Mouse (Mus musculus) frontal cortex, postnatal 25 days (tissue): ENCODE measurements around the gene Tead4.

Experiments used
- DNase-seq, 2 experiments: peaks; one replicate each; pipeline ENCODE4 v3.0.0; 2022; ENCODE audit warnings: low spot score in 2 of 2

Gene Tead4

DNA sequence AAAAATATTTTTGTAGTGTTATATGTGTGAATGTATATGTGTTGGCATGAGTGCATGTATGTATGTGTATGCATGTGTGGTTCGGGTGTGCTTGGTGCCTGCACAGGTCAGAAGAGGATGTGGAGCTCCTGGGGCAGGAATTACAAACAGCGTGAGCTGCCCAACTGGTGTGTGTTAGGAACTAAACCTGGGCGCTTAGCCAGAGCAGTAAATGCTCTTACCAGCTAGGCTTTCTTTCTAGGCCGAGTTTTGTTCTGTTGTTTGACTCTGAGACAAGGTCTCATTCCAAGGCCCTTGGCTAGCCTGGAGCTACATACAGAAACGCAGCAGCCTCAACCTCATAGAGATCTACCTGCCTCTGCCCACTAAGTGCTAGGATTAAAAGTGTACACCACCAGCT, 9.3 kb downstream of the Tead4 start:
- DNase-seq: no peak

DNA sequence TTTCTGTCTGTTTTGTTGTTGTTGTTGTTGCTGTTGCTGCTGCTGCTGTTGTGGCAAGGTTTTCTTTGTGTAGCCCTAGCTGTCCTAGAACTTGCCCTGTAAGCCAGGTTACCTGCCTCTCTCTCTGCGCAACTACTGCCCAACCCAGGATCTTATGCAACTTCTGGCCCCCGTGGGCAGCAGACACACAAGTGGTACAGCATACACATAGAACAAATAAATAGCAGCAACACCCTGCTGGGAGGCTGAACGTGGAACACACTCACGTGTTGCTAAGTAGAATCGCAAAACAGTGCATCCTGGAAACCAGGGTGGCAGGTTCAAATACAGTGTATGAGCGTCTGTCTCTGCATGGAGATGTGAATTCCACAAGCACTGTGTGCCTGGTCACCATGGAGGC, 11.9 kb downstream of the Tead4 start:
- no peak for DNase-seq

DNA sequence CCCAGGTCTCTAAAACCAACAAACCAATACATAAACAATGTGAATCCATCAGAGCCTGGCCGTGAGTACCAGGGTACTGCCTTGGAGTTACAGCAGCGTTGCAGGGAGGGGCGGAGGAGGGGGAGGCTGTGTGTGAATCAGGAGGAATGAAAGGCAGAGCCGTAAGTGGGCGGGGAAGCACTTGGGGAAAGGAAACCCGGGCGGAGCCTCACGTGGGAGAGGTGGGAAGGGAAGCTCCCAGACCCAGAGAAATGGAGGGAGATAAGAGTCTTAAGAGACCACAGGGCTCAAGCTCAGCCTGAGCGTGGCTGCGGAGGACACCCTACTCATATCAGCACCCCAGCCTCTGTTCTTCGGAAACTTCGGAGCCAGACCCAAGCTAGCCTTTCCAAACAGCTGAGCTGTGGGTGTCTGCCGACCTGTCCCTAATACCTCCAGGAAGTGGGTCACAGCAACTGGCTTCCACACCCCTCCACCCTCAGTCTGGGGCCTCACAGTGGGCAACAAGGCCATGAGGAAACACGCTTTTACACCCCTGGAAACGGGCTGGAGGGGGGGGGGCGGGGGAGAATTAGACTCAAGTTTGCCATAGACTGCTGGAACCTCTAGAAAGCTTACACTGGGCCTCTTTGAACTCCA, 14.7 kb downstream of the Tead4 start:
- DNase-seq: peak in 1 of 2 experiments; percentile 22

GRCm38 (mm10) chr6:128282126-128282525, 18.5 kb downstream of the Tead4 start:
- DNase-seq: no peak

- no peak for DNase-seq
These were observed 20.0 kb downstream of the Tead4 start for GRCm38 (mm10) chr6:128280472-128281145.

DNA sequence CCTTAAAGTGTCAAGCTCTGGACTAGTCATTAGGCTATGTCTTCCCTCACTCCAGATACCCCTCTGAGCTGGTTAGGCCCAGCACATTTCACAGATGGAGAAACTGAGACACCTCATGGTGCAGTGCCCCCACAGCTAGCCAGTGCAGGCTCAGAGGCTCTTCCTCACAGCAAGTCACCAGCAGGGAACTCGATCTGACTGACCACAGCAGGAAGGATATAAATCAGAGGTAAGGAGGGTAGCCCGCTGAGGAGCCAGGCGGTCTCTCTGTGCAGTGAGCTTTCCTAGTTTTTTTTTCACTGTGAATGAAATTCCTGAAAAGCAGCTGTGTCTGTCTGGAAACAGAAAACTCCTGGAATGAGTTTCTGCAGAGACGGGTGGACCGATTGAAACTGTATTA, 21.0 kb downstream of the Tead4 start:
- no peak for DNase-seq

DNA sequence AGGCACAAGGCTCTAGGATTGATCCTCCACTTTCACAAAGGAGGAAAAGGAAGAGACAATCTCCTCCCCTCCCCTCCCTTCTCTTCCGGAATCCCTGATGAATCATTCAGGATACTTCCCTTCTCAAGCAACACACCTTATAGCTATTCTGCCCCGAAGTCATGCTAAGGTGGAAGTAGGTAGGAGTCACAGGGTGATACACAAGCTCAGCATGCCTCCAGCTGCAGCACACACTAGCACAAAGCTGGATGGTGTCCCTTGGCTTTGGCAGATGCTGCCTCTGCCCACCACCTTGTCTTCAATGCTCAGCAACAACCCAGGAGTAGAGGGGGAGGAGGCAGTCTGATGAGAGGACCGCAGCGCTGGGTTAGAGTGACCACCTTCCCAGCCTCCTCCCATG, 21.5 kb downstream of the Tead4 start:
- DNase-seq: no peak

GRCm38 (mm10) chr6:128277132-128278085, 23.2 kb downstream of the Tead4 start:
- DNase-seq: no peak

DNA sequence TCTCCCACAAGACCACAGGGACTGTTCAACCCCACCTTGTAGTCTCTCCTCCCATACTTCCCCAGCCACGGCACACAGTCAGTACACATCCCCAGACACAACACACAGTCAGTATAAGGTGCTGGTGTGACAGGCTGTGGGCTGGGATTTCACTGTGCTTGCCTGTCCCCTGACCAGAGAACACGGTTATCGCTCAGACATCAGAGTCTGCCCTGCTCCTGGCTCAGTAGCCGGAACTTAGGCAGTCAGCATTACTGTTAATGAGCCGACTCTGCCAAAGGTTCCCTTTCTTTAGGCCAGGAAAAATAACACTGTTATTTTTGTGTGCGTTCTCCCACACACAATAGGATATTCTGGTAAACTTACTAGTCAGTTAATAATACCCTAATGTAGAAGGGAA, 24.3 kb downstream of the Tead4 start:
- no peak for DNase-seq

DNA sequence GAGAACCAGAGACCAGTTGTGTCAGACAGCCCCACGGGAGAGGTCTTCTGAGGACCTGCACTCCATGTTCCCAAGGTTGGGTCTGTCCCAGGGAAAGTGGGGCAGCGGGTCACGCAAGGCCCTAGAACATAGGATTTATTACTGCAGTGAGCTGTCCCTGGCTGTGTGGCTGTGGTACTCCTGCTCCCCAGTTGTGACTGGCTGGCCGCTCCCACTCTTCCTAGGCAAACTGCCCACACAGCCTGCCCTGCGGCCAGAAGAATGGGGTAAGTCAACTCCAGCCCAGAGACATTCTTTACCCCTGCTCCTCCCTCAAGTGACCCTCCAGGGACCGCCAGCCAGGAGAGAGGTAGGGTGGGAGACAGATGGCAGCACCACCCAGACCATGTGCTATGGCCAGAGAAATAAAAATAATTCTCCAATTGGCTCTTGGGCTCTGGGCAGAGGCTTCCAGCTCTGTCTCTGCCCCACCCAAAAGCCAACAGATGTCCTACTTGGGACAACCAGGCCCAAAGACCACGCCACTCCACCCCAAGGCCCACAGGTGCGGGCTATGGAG, 25.0 kb downstream of the Tead4 start:
- no peak for DNase-seq

DNA sequence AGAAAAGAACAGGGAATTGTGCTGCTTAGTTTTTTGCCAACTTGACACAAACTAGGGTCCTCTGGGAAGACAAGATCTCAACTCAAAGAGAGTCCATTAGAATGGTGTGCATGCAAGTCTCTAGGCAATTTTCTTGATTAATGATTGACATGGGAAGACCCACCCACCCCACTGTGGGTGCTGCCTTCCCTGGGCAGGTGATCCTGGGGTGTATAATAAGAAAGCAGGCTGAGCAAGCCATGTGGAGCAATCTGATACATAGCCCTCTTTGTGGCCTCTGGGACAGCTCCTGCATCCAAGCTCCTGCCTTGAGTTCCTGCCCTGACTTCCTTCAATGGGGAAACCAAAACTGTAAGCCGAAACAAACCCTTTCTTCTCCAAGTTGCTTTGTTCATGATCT, 27.1 kb downstream of the Tead4 start:
- no peak for DNase-seq

DNA sequence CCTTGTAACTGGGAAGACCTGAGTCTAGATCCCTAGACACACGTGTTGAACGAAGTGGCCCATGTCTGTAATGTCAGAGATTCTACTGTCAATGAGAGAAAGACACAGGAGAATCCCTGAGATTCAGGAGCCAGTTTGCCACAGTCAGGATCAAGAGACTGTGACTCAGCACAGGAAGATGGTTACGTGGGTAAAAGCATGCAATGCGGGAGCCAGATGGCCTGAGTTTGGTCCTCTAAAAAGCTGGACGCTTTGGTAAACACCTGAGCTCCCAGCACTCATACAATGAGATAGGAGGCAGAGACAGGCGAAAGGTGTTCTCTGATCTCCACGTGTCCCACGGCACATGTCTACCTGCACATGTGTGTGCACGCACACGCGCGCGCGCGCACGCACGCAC, 27.9 kb downstream of the Tead4 start:
- no peak for DNase-seq

GRCm38 (mm10) chr6:128269850-128270249, 30.8 kb downstream of the Tead4 start:
- no peak for DNase-seq

GRCm38 (mm10) chr6:128264870-128265526, 35.6 kb downstream of the Tead4 start:
- DNase-seq: no peak

- DNase-seq: no peak
These were observed 39.1 kb downstream of the Tead4 start for GRCm38 (mm10) chr6:128261486-128261885.

DNA sequence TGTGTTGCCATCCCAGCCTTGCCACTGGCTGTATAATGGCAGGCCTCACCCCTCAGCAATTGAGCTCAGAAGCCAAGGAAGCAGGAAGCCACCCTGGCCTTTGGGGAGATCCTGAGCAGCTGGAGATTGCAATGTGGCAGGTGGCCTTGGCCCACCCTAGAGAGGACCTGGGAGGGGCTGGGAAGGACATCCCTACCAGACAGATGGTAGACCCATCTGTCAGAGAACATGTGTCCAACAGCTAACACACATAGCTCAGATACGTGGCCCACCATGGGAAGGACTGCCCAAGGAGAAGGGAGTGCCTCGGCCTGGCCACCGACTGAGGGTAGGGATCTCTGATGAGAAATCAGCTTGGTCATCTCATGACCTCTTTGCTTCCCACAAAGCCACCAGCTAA, 41.4 kb downstream of the Tead4 start:
- DNase-seq: no peak

DNA sequence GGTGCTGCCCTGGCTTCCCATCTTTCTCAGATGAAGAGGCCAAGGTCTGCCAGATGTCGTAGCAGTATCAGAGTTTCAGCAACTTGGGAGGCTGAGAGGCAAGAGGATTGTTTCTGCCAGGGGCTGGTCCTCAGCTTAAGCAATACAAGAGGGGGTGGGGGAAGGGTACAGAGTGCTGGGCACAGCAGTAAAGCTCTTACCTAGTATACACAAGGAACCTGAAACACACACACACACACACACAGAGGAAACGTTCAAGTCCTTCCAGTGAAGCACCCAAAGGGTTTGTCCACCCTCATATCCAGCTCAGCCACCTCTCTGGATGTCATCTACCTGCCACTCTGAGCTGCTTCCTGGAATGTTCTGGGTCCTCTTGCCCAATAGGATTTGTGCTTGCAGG, 44.7 kb downstream of the Tead4 start:
- DNase-seq: no peak

DNA sequence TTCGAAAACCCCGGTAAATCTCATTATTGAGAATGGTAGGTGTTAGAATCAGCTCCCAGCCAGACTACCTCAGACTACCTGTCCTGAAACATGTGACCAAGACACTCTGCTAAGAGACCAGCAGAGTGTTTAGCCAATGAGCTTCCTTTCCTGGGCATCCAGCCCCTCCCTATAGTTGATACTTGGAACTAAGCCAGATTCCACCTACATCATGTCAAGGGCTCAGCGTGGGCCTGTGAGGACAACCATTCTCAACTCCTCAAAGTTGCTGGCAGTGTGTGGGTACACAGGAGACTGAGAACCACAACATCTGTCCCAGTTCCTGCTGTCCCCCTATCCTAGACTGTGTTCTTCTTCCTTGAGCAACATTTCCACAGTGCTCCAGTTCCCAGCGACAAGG, 45.3 kb downstream of the Tead4 start:
- no peak for DNase-seq

DNA sequence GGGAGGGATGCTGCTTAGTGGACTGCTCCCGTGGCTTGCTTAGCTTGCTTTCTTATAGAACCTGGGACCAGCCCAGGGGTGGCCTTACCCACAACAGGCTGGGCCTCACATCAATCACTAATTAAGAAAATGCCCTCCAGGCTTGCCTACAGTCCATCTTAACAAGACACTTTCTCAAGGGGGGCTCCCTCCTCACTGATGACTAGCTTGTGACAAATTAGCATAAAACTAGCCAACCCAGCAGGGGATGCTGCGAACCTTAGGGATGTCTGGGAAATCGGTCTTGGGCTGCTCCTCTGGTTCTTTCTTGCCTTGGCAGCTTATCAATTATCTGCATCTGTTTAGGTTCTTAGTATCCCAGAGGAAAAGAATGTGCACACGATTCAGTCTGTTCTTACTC, 46.1 kb downstream of the Tead4 start:
- no peak for DNase-seq

DNA sequence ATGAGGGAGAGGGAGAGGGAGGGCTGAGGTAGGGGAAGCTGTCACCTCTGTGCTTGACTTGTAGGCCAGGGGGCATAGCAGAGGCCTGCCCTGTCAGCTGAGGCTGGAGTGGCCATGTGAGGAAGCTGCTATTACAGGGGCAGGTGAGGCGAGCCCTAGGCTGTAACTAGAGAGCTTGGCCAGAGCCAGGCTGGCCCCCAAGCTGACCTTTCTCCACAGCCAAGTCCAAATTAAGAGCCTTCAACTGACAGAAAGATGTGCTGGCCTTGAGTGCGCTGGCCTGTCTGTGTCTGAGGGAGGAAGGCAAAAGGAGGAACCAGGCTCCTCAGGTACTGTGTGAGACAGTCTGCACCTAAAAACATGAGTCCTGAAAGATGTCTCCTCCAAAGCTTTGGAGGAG, 47.5 kb downstream of the Tead4 start:
- DNase-seq: no peak

- no peak for DNase-seq
These were observed 50.0 kb downstream of the Tead4 start for GRCm38 (mm10) chr6:128250596-128250995.
